Mouse (Mus musculus): ENCODE results near the gene Tet2.

DNA sequence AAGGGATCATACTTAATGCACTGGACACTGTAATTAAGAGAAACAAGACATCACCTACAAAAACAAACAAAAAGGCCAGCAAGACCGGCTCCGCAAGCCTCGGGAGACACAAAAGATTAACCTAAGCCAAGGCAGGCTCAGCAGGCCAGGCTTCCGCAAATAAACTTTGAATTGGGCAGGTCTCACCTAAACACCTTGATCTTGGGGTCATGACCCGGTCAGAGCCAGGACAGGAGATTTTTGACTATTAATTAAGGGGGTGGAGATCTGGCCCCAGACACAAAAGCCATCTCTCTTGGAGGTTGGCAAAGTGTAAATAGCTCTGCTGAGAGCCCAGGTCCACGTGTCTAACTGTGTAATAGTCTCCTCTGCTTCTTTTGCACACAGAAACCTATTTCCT is 10.9 kb downstream of the Tet2 start:
- TF ChIP-seq CTCF (IDR thresholded peaks at IDR 0.05; ENCODE audit: insufficient read depth, low read length): no peak
- no peak for TF ChIP-seq POLR2A (IDR thresholded peaks at IDR 0.05; ENCODE audit: borderline replicate concordance, extremely low read depth, low read depth, low read length)

Measured in lung, adult 2 months (tissue).